Mouse (Mus musculus): Measurements from ENCODE around the gene Atp5j2. TPM values are rescaled to one million over a fixed set of nuclear protein-coding genes. Genes with fewer than 3 reads are reported as not detected.

Atp5j2 gene
- polyA plus RNA-seq, 1 experiment from 2014 or later, result 654 TPM

Other genes with a start within 250 kb of the Atp5j2 start
- gene Smurf1, start 226.2 kb downstream of the Atp5j2 start, polyA plus RNA-seq (2014; fragmentation: Nextera tagmentation; extraction: Ambion mirVana), result 15.6 and 21.7 TPM in 2 replicates
- not detected in 2 replicates for gene Gm4871, start 159.3 kb downstream of the Atp5j2 start, polyA plus RNA-seq (2014; fragmentation: Nextera tagmentation; extraction: Ambion mirVana)
- gene 1700018F24Rik, start 149.1 kb downstream of the Atp5j2 start, polyA plus RNA-seq (2014; fragmentation: Nextera tagmentation; extraction: Ambion mirVana), result not detected in 2 replicates
- gene Arpc1a, start 108.2 kb downstream of the Atp5j2 start, polyA plus RNA-seq (2014; fragmentation: Nextera tagmentation; extraction: Ambion mirVana), result 150 and 152 TPM in 2 replicates
- not detected in 2 replicates for gene Kpna7, start 108.0 kb downstream of the Atp5j2 start, polyA plus RNA-seq (2014; fragmentation: Nextera tagmentation; extraction: Ambion mirVana)
- gene Arpc1b, start 77.8 kb downstream of the Atp5j2 start, polyA plus RNA-seq (2014; fragmentation: Nextera tagmentation; extraction: Ambion mirVana), result 144 and 163 TPM in 2 replicates
- gene Pdap1, start 51.8 kb downstream of the Atp5j2 start, polyA plus RNA-seq (2014; fragmentation: Nextera tagmentation; extraction: Ambion mirVana), result 102 and 111 TPM in 2 replicates
- gene Bud31, start 51.7 kb downstream of the Atp5j2 start, polyA plus RNA-seq (2014; fragmentation: Nextera tagmentation; extraction: Ambion mirVana), result 186 and 191 TPM in 2 replicates
- gene Ptcd1, start 25.0 kb downstream of the Atp5j2 start, polyA plus RNA-seq (2014; fragmentation: Nextera tagmentation; extraction: Ambion mirVana), result 11.4 and 12.1 TPM in 2 replicates
- gene Cpsf4, start 24.8 kb downstream of the Atp5j2 start, polyA plus RNA-seq (2014; fragmentation: Nextera tagmentation; extraction: Ambion mirVana), result 26.4 and 28.2 TPM in 2 replicates
- gene Zkscan14, start 9.8 kb upstream of the Atp5j2 start, polyA plus RNA-seq (2014; fragmentation: Nextera tagmentation; extraction: Ambion mirVana), result 9.0 and 9.6 TPM in 2 replicates
- gene Zkscan5, start 12.5 kb upstream of the Atp5j2 start, polyA plus RNA-seq (2014; fragmentation: Nextera tagmentation; extraction: Ambion mirVana), result 13.6 and 13.9 TPM in 2 replicates
- gene Zfp655, start 39.7 kb upstream of the Atp5j2 start, polyA plus RNA-seq (2014; fragmentation: Nextera tagmentation; extraction: Ambion mirVana), result 39.8 and 42.0 TPM in 2 replicates
- gene Zscan25, start 88.4 kb upstream of the Atp5j2 start, polyA plus RNA-seq (2014; fragmentation: Nextera tagmentation; extraction: Ambion mirVana), result 0.80 and 1.6 TPM in 2 replicates
- not detected in 2 replicates for gene Cyp3a57, start 153.2 kb upstream of the Atp5j2 start, polyA plus RNA-seq (2014; fragmentation: Nextera tagmentation; extraction: Ambion mirVana)

Data from stomach, embryonic 14.5 days (tissue).